19 mouse cellular contexts compared by ENCODE assay signal in genomic region chr8:96548663-96549062, GRCm38 (mm10).
DNase-seq lines count a peak whose midpoint lies in the region; ATAC-seq and TF ChIP-seq lines count a peak whose summit lies in the region.
"Had no signal": no experiment of that assay in that cellular context is flagged by ENCODE, and none has a peak within 500 bp of the region (broad histone marks: within the 10 kb centered on the region; RNA-seq: fewer than 3 reads in every experiment).

No protein-coding gene starts in this region.

- no peak overlapping the region for H3K4me3 ChIP-seq in forebrain, embryonic 16.5 days (replicated peaks; ENCODE audit: low read length)
- H3K4me3 ChIP-seq in forebrain, embryonic 11.5 days (ENCODE audit: low read depth, low read length), result no peak overlapping the region
- H3K4me3 ChIP-seq: embryonic facial prominence, embryonic 15.5 days; heart, embryonic 12.5 days; intestine, embryonic 15.5 days; lung, embryonic 15.5 days; megakaryocyte, embryonic 14.5 days had no signal

- ATAC-seq in forebrain, embryonic 16.5 days, result peak; percentile 52; the same call in 1 of the 2 replicates
- no peak for ATAC-seq in forebrain, embryonic 11.5 days (replicated peaks; ENCODE audit: low FRiP score)
- ATAC-seq: intestine, embryonic 15.5 days had no signal

- no peak for DNase-seq in forebrain, embryonic 11.5 days (ENCODE audit: low spot score)
- DNase-seq in layer of hippocampus, adult 8-10 months (ENCODE audit: low spot score in 2 of 2), result peak; percentile 5 to 10
- no peak for DNase-seq in layer of hippocampus, postnatal 25 days (ENCODE audit: extremely low spot score in 1 of 2, low spot score in 1 of 2)
- DNase-seq in brain, embryonic 14.5 days (ENCODE audit: low read depth), result peak; percentile 56
- peak; percentile 23 for DNase-seq in mesoderm, embryonic 11.5 days (ENCODE audit: low read depth, low spot score)
- no peak for DNase-seq in lung, postnatal 36 days
- no peak for DNase-seq in cerebellum, adult 9-10 months
- DNase-seq: adrenal gland, adult 8-10 months; B cell, adult 2 months; cerebellum, postnatal 25 days; gastrocnemius, postnatal 25 days; kidney, postnatal 10 days; liver had no signal

- no peaks in the 10 kb centered on the region for H3K36me3 ChIP-seq in forebrain, embryonic 16.5 days (ENCODE audit: control insufficient read depth, insufficient read depth)
- no peaks in the 10 kb centered on the region for H3K36me3 ChIP-seq in forebrain, embryonic 11.5 days (ENCODE audit: control insufficient read depth, insufficient read depth, low read length)
- H3K36me3 ChIP-seq: embryonic facial prominence, embryonic 15.5 days; heart, embryonic 12.5 days; intestine, embryonic 15.5 days; lung, embryonic 15.5 days had no signal

- TF ChIP-seq POLR2A in brain, embryonic 14.5 days (IDR thresholded peaks at IDR 0.05; ENCODE audit: borderline replicate concordance, extremely low read depth, insufficient read depth, insufficient read length, poor library complexity, severe bottlenecking), result no peak

- H3K27ac ChIP-seq in forebrain, embryonic 16.5 days (ENCODE audit: low read length), result no peak overlapping the region
- no peak overlapping the region for H3K27ac ChIP-seq in forebrain, embryonic 11.5 days (ENCODE audit: low read depth, low read length)
- H3K27ac ChIP-seq: embryonic facial prominence, embryonic 15.5 days; intestine, embryonic 15.5 days; lung, embryonic 15.5 days had no signal

- WGBS in forebrain, embryonic 16.5 days, result 54% methylated on average over 4 of the region's 4 CpGs
- 85% methylated on average over 4 of the region's 4 CpGs for WGBS in forebrain, embryonic 11.5 days

- no peaks in the 10 kb centered on the region for H3K27me3 ChIP-seq in forebrain, embryonic 16.5 days (replicated peaks; ENCODE audit: control insufficient read depth, insufficient read depth, low read length)
- no peaks in the 10 kb centered on the region for H3K27me3 ChIP-seq in forebrain, embryonic 11.5 days (ENCODE audit: control insufficient read depth, insufficient read depth, low read length)
- H3K27me3 ChIP-seq: embryonic facial prominence, embryonic 15.5 days; heart, embryonic 12.5 days; intestine, embryonic 15.5 days; lung, embryonic 15.5 days; megakaryocyte, embryonic 14.5 days had no signal

- no peak overlapping the region for H3K9ac ChIP-seq in forebrain, embryonic 16.5 days (replicated peaks; ENCODE audit: low read depth, low read length)
- H3K9ac ChIP-seq in forebrain, embryonic 11.5 days (ENCODE audit: low read length), result no peak overlapping the region
- H3K9ac ChIP-seq: embryonic facial prominence, embryonic 15.5 days; heart, embryonic 12.5 days; intestine, embryonic 15.5 days; lung, embryonic 15.5 days had no signal

- TF ChIP-seq CTCF in brain, embryonic 14.5 days (IDR thresholded peaks at IDR 0.05; ENCODE audit: borderline replicate concordance, extremely low read depth, insufficient read depth, insufficient read length), result no peak

- H3K4me1 ChIP-seq in forebrain, embryonic 16.5 days (replicated peaks; ENCODE audit: control insufficient read depth, insufficient read depth, low read length), result no peaks in the 10 kb centered on the region
- H3K4me1 ChIP-seq in forebrain, embryonic 11.5 days (replicated peaks; ENCODE audit: control insufficient read depth, insufficient read depth, low read length), result no peaks in the 10 kb centered on the region
- H3K4me1 ChIP-seq: embryonic facial prominence, embryonic 15.5 days; intestine, embryonic 15.5 days; lung, embryonic 15.5 days; megakaryocyte, embryonic 14.5 days had no signal

- H3K9me3 ChIP-seq in forebrain, embryonic 16.5 days (ENCODE audit: control insufficient read depth, low read length), result no peaks in the 10 kb centered on the region
- H3K9me3 ChIP-seq in forebrain, embryonic 11.5 days (ENCODE audit: control insufficient read depth, low read length), result no peaks in the 10 kb centered on the region
- H3K9me3 ChIP-seq: embryonic facial prominence, embryonic 15.5 days; heart, embryonic 12.5 days; intestine, embryonic 15.5 days; lung, embryonic 15.5 days had no signal

- no peak overlapping the region for H3K4me2 ChIP-seq in forebrain, embryonic 16.5 days (ENCODE audit: low read length)
- no peak overlapping the region for H3K4me2 ChIP-seq in forebrain, embryonic 11.5 days (ENCODE audit: low read depth, low read length, severe bottlenecking)
- H3K4me2 ChIP-seq: embryonic facial prominence, embryonic 15.5 days; heart, embryonic 12.5 days; intestine, embryonic 15.5 days; lung, embryonic 15.5 days had no signal

Comparison
In these comparisons a context has a peak if more than half of its experiments do, and no peak if none do; other contexts are left out.
1. DNase-seq: peak in layer of hippocampus, adult 8-10 months (2 of 2), brain, embryonic 14.5 days (single experiment) and mesoderm, embryonic 11.5 days (single experiment); none in forebrain, embryonic 11.5 days (single experiment), layer of hippocampus, postnatal 25 days (0 of 2), lung, postnatal 36 days (single experiment) and cerebellum, adult 9-10 months (single experiment).